Mouse (Mus musculus) ES-E14 (cell line): ENCODE measurements around the gene Tyms. TPM values are rescaled to one million over a fixed set of nuclear protein-coding genes. Genes with fewer than 3 reads are reported as not detected.
"Not testable (repeated sequence)": the region's sequence is repeated elsewhere in the genome, so short reads cannot be mapped to it uniquely, and the experiment has no call there.

Source experiments
- DNase-seq: peaks from one replicate; pipeline ENCODE4 v3.0.0-alpha.2; 2013; ENCODE audit warnings: low read depth, low spot score
- H3K27ac ChIP-seq: 2 replicates; pipeline ENCODE4 v1.5.1; 2012; ENCODE audit warnings: low read depth, mild to moderate bottlenecking, low read length, moderate library complexity, mixed read lengths; ENCODE audit not compliant: poor library complexity, insufficient read depth, severe bottlenecking
- H3K36me3 ChIP-seq: 2 replicates; pipeline ENCODE4 v1.6.1; 2012; ENCODE audit warnings: mild to moderate bottlenecking, low read length, moderate library complexity, mixed read lengths; ENCODE audit not compliant: control insufficient read depth, poor library complexity, insufficient read depth, severe bottlenecking
- H3K4me1 ChIP-seq, 2 experiments: fragments of 150-350 bp in 1 of 2; sonication (generic) in 1 of 2; 2 replicates each; pipeline ENCODE4 v1.6.1; 2012; ENCODE audit warnings: low read length in 2 of 2, mild to moderate bottlenecking in 1 of 2, mixed read lengths in 1 of 2; ENCODE audit not compliant: control insufficient read depth in 2 of 2, insufficient read depth in 2 of 2, poor library complexity in 1 of 2
- H3K4me3 ChIP-seq, 2 experiments: fragments of 150-350 bp in 1 of 2; sonication (generic) in 1 of 2; 2 replicates each; pipeline ENCODE4 v1.5.1; 2012; ENCODE audit warnings: low read length in 2 of 2, low read depth in 1 of 2, mild to moderate bottlenecking in 1 of 2, mixed read lengths in 1 of 2; ENCODE audit not compliant: insufficient read depth in 1 of 2, poor library complexity in 1 of 2, severe bottlenecking in 1 of 2
- H3K9ac ChIP-seq: 2 replicates; pipeline ENCODE4 v1.6.1; 2012; ENCODE audit warnings: low read depth, mild to moderate bottlenecking, low read length, mixed read lengths; ENCODE audit not compliant: poor library complexity, insufficient read depth, severe bottlenecking
- H3K9me3 ChIP-seq: fragments of 150-350 bp; sonication (generic); 2 replicates; pipeline ENCODE4 v1.6.1; 2012; ENCODE audit warnings: low read depth, mild to moderate bottlenecking, low read length; ENCODE audit not compliant: control insufficient read depth, insufficient read depth
- CHD2 ChIP-seq: IDR thresholded peaks from 2 replicates; pipeline ENCODE4 v1.6.1; 2014; ENCODE audit warnings: mild to moderate bottlenecking, low read depth, low read length, inconsistent platforms
- HCFC1 ChIP-seq: IDR thresholded peaks from 2 replicates; pipeline ENCODE4 v1.6.1; 2012; ENCODE audit warnings: low read length, inconsistent platforms, borderline replicate concordance; ENCODE audit not compliant: insufficient read depth
- MAFK ChIP-seq: IDR thresholded peaks from 2 replicates; pipeline ENCODE4 v1.6.1; 2014; ENCODE audit warnings: mild to moderate bottlenecking, low read depth, low read length, inconsistent platforms; ENCODE audit not compliant: insufficient read depth
- ZC3H11A ChIP-seq: IDR thresholded peaks from 2 replicates; pipeline ENCODE4 v1.6.1; 2012; ENCODE audit warnings: low read depth, mild to moderate bottlenecking, inconsistent platforms, low read length, borderline replicate concordance
- ZNF384 ChIP-seq: IDR thresholded peaks from 2 replicates; pipeline ENCODE4 v1.6.1; 2012; ENCODE audit warnings: low read depth, low read length, inconsistent platforms
- in situ Hi-C, 2 experiments: fragments of 600-800 bp; cut with MboI; formaldehyde crosslinking; loops; one replicate each; pipeline ENCODE4 v1.15.1; 2025; ENCODE audit warnings: low sequenced_read_pairs in 2 of 2, inconsistent platforms in 1 of 2; ENCODE audit not compliant: unreplicated experiment in 2 of 2
- total RNA-seq: library from RNA; depleted of rRNA; stranded (reverse); fragments of 300-350 nt; gene quantifications from 2 replicates; pipeline ENCODE4 v1.2.3, GENCODE M21; 2012; rRNA removed

The Tyms gene
- total RNA-seq, 1 experiment = 121 TPM

DNA sequence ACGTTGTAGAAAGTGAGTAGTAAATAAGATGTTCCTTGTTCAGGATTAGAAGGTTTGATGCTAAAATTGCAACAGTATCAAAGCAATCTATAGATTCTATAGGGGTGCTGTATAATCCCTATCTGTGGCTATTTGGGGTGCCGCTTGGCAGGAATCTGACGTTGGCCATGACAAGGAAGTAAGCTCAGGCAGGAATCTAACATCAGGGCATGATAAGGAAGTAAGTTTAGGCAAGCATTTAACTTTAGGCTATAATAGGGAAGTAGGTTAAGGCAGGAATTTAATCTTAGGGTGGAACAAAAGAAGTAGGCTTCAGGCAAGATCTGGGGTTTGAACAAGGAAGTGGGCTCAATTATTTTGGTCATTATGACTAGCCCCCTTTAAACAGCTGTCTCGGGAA, 37.6 kb downstream of the Tyms start:
- H3K36me3 ChIP-seq, H3K9ac ChIP-seq, H3K9me3 ChIP-seq, H3K4me1 ChIP-seq, in situ Hi-C loops, H3K4me3 ChIP-seq, DNase-seq, H3K27ac ChIP-seq: not testable (repeated sequence)

DNA sequence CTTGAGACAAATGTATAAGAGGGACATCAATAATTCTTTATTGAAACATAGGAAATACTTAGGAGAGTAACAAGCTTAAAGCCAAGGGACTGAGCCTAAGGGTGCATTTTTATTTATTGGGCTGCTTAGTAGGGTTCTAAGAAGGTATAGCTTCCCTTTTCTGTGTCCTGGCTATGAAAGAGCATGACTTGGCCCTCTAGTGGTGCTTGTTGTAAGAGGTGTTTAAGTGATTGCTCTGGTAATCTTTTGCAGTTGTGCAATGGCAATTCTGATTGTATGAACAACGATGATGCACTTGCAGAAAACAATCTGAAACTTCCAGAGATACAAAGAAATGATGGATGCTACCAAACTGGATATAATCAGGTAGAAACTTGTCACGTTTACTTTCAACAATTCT, 58.8 kb downstream of the Tyms start:
- peak; percentile 13 for DNase-seq
- in situ Hi-C loops = no loop called here
- H3K9ac ChIP-seq = no peak overlapping the region
- no peak overlapping the region for H3K4me3 ChIP-seq
- no peaks in the 10 kb centered on the region for H3K4me1 ChIP-seq
- no peaks in the 10 kb centered on the region for H3K36me3 ChIP-seq
- no peaks in the 10 kb centered on the region for H3K9me3 ChIP-seq
- no peak overlapping the region for H3K27ac ChIP-seq
- TF ChIP-seq ZNF384 (no peak), ZC3H11A (no peak), HCFC1 (no peak), CHD2 (no peak), MAFK (no peak)

DNA sequence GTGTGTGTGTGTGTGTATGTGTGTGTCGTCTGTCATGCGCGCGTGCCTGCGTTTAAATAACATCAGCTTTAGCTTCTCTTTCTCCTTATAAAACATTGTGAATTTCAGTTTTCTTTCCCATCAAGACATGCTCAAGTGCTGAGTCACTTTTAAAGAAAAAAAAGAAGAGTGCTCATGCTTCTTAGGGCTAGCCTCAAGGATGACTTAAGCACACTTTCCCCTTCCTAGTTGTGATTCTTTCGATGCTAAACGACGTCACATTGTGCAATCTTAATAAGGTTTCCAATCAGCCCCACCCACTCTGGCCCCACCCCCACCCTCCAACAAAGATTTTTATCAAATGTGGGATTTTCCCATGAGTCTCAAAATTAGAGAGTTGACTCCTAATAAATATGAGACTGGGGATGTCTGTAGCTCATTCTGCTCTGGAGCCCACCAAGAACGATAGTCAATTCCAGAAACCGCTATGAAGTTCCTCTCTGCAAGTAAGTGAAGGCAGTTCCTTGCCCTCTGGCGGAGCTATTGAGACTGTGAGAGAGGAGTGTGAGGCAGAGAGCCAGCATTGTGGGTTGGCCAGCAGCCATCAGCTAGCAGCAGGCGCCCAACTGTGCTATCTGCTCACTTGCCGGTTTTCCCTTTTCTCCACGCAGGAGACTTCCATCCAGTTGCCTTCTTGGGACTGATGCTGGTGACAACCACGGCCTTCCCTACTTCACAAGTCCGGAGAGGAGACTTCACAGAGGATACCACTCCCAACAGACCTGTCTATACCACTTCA, 60.5 kb downstream of the Tyms start, which contains the start of gene Il6:
TSS of gene Il6 (plus strand) at position 389 of the 778 bp plus-strand sequence.
- no peak within 1 kb of the TSS for H3K9ac ChIP-seq
- no peaks in the 10 kb centered on the region for H3K4me1 ChIP-seq
- H3K9me3 ChIP-seq = no peaks in the 10 kb centered on the region
- peak; percentile 13 for DNase-seq
- no peak for TF ChIP-seq CHD2
- no peak for TF ChIP-seq MAFK
- no peak for TF ChIP-seq ZNF384
- no peak for TF ChIP-seq HCFC1
- TF ChIP-seq ZC3H11A = no peak
- in situ Hi-C loops = no loop called here
- no peaks in the 10 kb centered on the region for H3K36me3 ChIP-seq
- no peak within 1 kb of the TSS for H3K4me3 ChIP-seq
- no peak within 1 kb of the TSS for H3K27ac ChIP-seq

Other genes with a start within 250 kb of the Tyms start
- not detected in 2 replicates for gene Il6, start 60.5 kb downstream of the Tyms start, total RNA-seq
- 1.7 and 2.0 TPM in 2 replicates for gene Garem2, start 31.5 kb upstream of the Tyms start, total RNA-seq
- gene 3110082J24Rik, start 32.5 kb upstream of the Tyms start, total RNA-seq = not detected in 2 replicates
- 101 and 102 TPM in 2 replicates for gene Hadha, start 81.5 kb upstream of the Tyms start, total RNA-seq
- gene Hadhb, start 81.6 kb upstream of the Tyms start, total RNA-seq = 103 and 110 TPM in 2 replicates
- gene Adgrf3, start 132.1 kb upstream of the Tyms start, total RNA-seq = 0.58 and 0.71 TPM in 2 replicates
- 104 and 110 TPM in 2 replicates for gene Selenoi, start 159.0 kb upstream of the Tyms start, total RNA-seq
- gene Drc1, start 207.8 kb upstream of the Tyms start, total RNA-seq = 0.54 and 0.74 TPM in 2 replicates